Mouse (Mus musculus): ENCODE measurements around the gene Enpep. TPM values are rescaled to one million over a fixed set of nuclear protein-coding genes. Genes with fewer than 3 reads are reported as not detected.

Gene Enpep
- polyA plus RNA-seq, 1 experiment from 2014 or later = 2.6 TPM

Other genes with a start within 250 kb of the Enpep start
- gene Pitx2, start 132.8 kb downstream of the Enpep start, polyA plus RNA-seq (2015; fragmentation: Nextera tagmentation; extraction: Ambion mirVana) = 1.5 and 1.6 TPM in 2 replicates
- 41.6 and 42.9 TPM in 2 replicates for gene Elovl6, start 199.6 kb upstream of the Enpep start, polyA plus RNA-seq (2015; fragmentation: Nextera tagmentation; extraction: Ambion mirVana)